ENCODE assay signal across 24 mouse cellular contexts in the genomic region with DNA sequence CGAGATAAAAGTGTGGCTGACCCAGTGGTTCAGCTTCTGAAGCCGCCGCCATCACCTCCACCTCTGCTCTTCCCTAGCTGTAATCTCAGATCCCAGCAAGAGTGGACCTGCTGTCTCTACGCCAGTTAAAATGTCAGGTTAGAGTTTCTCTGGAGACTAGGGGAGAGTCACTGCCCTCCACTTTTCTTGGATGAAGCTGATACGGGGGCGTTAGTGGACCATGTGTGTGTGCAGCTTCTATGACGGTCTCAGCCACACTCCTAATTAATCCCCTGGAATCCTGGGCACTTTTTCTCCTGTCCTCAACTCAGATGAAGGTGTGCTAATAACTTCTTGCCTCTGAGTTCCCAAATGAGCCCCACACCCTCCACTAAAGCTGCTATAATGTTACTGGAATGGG.
DNase-seq lines count a peak whose midpoint lies in the region; ATAC-seq lines count a peak whose summit lies in the region.
"Had no signal": no experiment of that assay in that cellular context is flagged by ENCODE, and none has a peak within 500 bp of the region (broad histone marks: within the 10 kb centered on the region; RNA-seq: fewer than 3 reads in every experiment).

No protein-coding gene starts in this region.

- H3K27me3 ChIP-seq in kidney, embryonic 16.5 days (ENCODE audit: insufficient read depth, low read length) = no peaks in the 10 kb centered on the region
- H3K27me3 ChIP-seq in midbrain, embryonic 11.5 days (ENCODE audit: control insufficient read depth, insufficient read depth, low read length) = no peaks in the 10 kb centered on the region
- no peaks in the 10 kb centered on the region for H3K27me3 ChIP-seq in midbrain, embryonic 15.5 days (replicated peaks)
- H3K27me3 ChIP-seq: hindbrain, embryonic 13.5 days had no signal

- no peaks in the 10 kb centered on the region for H3K9me3 ChIP-seq in kidney, embryonic 16.5 days (ENCODE audit: low read length)
- H3K9me3 ChIP-seq in midbrain, embryonic 11.5 days (ENCODE audit: control insufficient read depth, low read length) = no peaks in the 10 kb centered on the region
- H3K9me3 ChIP-seq in midbrain, embryonic 15.5 days = no peaks in the 10 kb centered on the region
- H3K9me3 ChIP-seq: heart, embryonic 10.5 days; heart, embryonic 13.5 days; hindbrain, embryonic 13.5 days had no signal

- H3K4me3 ChIP-seq in kidney, embryonic 16.5 days (ENCODE audit: low read length) = no peak overlapping the region
- no peak overlapping the region for H3K4me3 ChIP-seq in midbrain, embryonic 11.5 days (ENCODE audit: low read depth, low read length)
- no peak overlapping the region for H3K4me3 ChIP-seq in midbrain, embryonic 15.5 days
- H3K4me3 ChIP-seq: gastrocnemius, adult 2 months; heart, embryonic 10.5 days; heart, embryonic 13.5 days; hindbrain, embryonic 13.5 days had no signal

- no peak overlapping the region for H3K27ac ChIP-seq in kidney, embryonic 16.5 days (ENCODE audit: low read length)
- H3K27ac ChIP-seq in midbrain, embryonic 11.5 days (ENCODE audit: low read depth, low read length) = no peak overlapping the region
- H3K27ac ChIP-seq in midbrain, embryonic 15.5 days = no peak overlapping the region
- H3K27ac ChIP-seq: gastrocnemius, adult 2 months; heart, embryonic 10.5 days; heart, embryonic 13.5 days; hindbrain, embryonic 13.5 days had no signal

- no peaks in the 10 kb centered on the region for H3K36me3 ChIP-seq in kidney, embryonic 16.5 days (ENCODE audit: insufficient read depth, low read length)
- no peaks in the 10 kb centered on the region for H3K36me3 ChIP-seq in midbrain, embryonic 11.5 days (ENCODE audit: control insufficient read depth, insufficient read depth, low read length)
- no peaks in the 10 kb centered on the region for H3K36me3 ChIP-seq in midbrain, embryonic 15.5 days (replicated peaks)
- H3K36me3 ChIP-seq: heart, embryonic 10.5 days; heart, embryonic 13.5 days; hindbrain, embryonic 13.5 days had no signal

- WGBS in kidney, embryonic 16.5 days = 47% methylated on average over 7 of the region's 7 CpGs
- 86% methylated on average over 7 of the region's 7 CpGs for whole genome bisulfite sequencing in midbrain, embryonic 11.5 days
- 92% methylated on average over 7 of the region's 7 CpGs for WGBS in midbrain, embryonic 15.5 days

- no peaks in the 10 kb centered on the region for H3K4me1 ChIP-seq in kidney, embryonic 16.5 days (ENCODE audit: insufficient read depth, low read length)
- H3K4me1 ChIP-seq in midbrain, embryonic 11.5 days (ENCODE audit: control insufficient read depth, insufficient read depth, low read length) = no peaks in the 10 kb centered on the region; the same call in 1 of the 2 replicates
- 0 out of 2 replicates have a peak, but pooled peaks cover 4% of the 10 kb centered on the region for H3K4me1 ChIP-seq in midbrain, embryonic 15.5 days
- H3K4me1 ChIP-seq: heart, embryonic 10.5 days had no signal

- no peak overlapping the region for H3K9ac ChIP-seq in kidney, embryonic 16.5 days (replicated peaks; ENCODE audit: low read length)
- no peak overlapping the region for H3K9ac ChIP-seq in midbrain, embryonic 11.5 days (ENCODE audit: low read length)
- no peak overlapping the region for H3K9ac ChIP-seq in midbrain, embryonic 15.5 days
- H3K9ac ChIP-seq: forebrain, postnatal 0 days; heart, embryonic 13.5 days; hindbrain, embryonic 13.5 days had no signal

- no peak overlapping the region for H3K4me2 ChIP-seq in kidney, embryonic 16.5 days (replicated peaks; ENCODE audit: low read depth, low read length)
- no peak overlapping the region for H3K4me2 ChIP-seq in midbrain, embryonic 11.5 days
- H3K4me2 ChIP-seq in midbrain, embryonic 15.5 days = no peak overlapping the region
- H3K4me2 ChIP-seq: heart, embryonic 13.5 days; hindbrain, embryonic 13.5 days had no signal

- 0 out of 2 replicates have a peak, but pooled peaks have one; percentile 27 for ATAC-seq in kidney, embryonic 16.5 days (ENCODE audit: low FRiP score, low TSS enrichment)
- ATAC-seq in midbrain, embryonic 11.5 days (ENCODE audit: low FRiP score) = no peak
- ATAC-seq in midbrain, embryonic 15.5 days (replicated peaks) = no peak
- ATAC-seq: activated CD4-positive, CD25-positive, alpha-beta regulatory T cell, adult 4 months; forebrain, embryonic 14.5 days; forebrain, postnatal 0 days; hindbrain, embryonic 16.5 days had no signal

- DNase-seq in heart, adult 11 months = peak; percentile 14
- DNase-seq in heart, adult 8-10 months (ENCODE audit: low spot score) = no peak
- DNase-seq in kidney, postnatal 4 days = no peak
- peak; percentile 75 for DNase-seq in midbrain, embryonic 11.5 days (ENCODE audit: low spot score, missing footprints)
- DNase-seq: adrenal gland, adult 8-10 months; adrenal gland, postnatal 25 days; cerebellum, adult 11-12 months; cerebellum, adult 8-10 months; cerebellum, postnatal 10 days; embryo, embryonic 11 days; forebrain, postnatal 0 days; gastrocnemius, adult 2 months; gastrocnemius, postnatal 14 days; heart, adult 18-20 months; heart, postnatal 14 days; heart, postnatal 4 days had no signal

Comparison
In these comparisons a context has a peak if more than half of its experiments do, and no peak if none do; other contexts are left out.
1. DNase-seq: peak in heart, adult 11 months (single experiment) and midbrain, embryonic 11.5 days (single experiment); none in heart, adult 8-10 months (single experiment) and kidney, postnatal 4 days (0 of 2).